Mouse (Mus musculus) MEL-GATA-1-ER (cell line): ENCODE results near the gene Lyrm9.
"Not testable (repeated sequence)": the region's sequence is repeated elsewhere in the genome, so short reads cannot be mapped to it uniquely, and the experiment has no call there.

ENCODE experiments used
- DNase-seq: peaks from one replicate; pipeline ENCODE4 v3.0.0-alpha.2; 2012; ENCODE audit warnings: low read depth; ENCODE audit errors: extremely low read depth

Lyrm9 gene

DNA sequence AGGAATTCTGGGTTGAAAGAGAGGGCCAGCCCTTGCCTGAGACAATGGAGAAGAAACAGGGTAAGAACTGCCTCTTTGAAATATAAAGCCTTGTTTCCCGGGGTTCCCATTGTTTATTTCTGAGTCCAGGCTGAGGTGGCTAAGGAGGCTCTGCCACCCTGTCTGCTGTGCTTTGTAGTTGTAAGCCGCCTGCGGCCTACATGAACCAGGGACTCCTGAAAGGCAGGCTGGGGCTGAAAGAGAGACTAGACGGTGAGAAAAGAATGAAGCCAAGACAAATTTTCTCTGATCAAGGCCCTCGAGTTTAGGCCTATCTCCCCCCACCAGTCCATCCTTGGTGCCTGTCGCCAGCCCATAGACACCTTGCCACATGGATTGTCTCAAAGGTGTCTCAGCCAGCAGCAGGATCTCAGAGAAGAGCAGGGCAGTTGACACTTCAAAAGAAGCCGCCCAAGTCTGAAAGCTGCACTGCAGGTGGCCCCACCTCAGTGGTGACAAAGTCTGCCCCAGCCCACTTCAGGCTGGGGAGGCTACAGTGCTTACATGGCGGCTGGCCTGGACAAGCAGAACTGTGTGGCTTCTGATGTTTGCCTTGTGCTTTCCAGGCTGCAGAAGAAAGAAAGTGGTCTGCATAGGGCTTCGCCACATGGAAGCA lies 25.0 kb downstream of the Lyrm9 start:
- no peak for DNase-seq

DNA sequence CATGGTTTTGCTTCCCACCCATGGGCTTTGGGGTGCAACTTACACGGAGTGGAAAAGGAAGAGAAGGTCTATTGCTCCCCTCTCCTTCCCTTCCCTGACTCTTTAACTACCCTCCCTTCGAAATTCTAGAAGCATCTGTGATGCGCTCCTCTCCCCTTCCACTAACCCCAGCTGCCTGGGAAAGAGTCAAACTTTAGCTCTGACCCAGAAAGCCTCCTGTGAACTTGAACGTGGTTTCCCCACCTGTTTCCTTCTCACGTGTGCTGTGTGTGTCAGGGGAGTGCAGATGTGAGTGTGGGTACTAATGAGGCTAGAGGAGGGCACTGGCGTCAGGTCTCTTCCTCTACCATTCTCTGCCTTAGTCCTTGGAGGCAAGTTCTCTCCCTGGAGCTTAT lies 25.5 kb downstream of the Lyrm9 start:
- no peak for DNase-seq

DNA sequence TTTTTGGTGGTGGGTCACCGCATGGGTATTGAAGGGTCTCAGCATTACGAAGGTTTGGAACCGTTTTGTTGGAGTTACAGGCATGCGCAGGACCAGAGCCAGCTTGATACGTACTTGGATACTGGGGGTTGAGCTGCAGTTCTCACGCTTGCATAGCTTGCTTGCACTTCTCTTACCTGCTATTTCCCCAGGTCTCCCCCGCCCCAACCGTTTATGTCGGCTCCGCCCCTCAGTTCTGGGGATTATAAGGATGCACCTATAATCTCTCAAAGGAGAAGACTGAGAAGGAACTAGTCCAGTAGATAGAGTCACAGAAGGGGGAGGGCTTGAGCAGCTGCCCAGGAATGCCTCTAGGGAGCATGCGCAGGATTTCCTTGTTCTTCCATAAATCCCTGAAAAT lies 26.1 kb downstream of the Lyrm9 start:
- DNase-seq: no peak

DNA sequence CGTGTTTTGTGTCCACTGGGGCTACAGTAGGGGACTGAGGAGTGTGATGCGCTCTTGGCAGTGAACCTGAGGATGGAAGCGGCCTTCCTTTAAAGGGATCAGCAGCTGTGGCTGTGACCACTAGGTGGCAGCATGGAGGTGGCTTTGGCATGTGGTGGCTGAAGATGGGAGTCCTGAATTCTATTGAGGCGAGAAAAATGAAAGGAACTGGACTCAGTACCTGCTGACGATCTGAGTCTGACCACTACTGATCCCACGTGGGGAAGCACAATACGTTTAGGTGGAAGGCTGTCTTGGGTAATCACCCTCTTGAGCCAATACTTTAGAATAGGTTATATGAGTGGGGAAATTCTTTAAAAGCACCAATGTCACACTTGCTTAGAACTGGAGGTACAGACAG lies 29.9 kb downstream of the Lyrm9 start:
- DNase-seq: peak; percentile 44

DNA sequence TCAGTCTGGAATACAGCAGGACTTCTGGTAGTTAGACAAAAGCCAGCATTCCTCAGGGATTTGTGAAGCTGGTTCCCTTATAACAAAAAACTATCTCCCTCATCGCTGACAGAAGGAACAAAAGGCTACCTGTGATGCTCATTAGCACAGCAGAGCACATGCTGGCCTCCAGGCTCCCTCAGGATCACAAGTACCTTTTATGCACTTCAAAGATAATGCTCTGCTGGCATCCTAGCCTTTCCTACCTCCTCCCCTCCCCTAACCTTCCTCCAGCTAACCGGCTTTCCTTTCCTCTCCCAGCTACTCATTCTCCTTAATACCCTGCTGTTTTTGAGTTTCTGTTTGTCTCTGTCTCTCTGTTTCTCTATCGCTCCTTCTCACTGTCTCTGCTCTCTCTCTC lies 31.2 kb downstream of the Lyrm9 start:
- DNase-seq: no peak

DNA sequence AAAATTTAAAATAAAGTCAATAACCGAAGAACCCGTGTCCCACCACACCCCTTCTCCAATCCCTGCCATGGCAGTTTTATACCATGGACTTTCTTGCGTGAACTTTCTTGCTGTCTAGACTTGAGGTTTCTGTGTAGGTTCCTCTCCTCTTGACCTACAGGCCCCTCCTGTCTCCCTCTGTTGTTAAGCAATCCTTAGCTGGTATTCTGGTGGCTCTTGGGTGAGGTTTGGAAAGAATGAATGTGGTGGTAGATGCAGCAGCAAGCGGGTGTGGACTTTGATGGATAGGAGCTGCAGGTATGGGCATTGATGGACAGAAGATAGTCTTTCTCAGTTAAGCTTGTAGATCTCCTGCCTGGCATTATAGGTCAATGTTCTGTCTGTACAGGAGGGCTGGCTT lies 37.5 kb downstream of the Lyrm9 start:
- no peak for DNase-seq

DNA sequence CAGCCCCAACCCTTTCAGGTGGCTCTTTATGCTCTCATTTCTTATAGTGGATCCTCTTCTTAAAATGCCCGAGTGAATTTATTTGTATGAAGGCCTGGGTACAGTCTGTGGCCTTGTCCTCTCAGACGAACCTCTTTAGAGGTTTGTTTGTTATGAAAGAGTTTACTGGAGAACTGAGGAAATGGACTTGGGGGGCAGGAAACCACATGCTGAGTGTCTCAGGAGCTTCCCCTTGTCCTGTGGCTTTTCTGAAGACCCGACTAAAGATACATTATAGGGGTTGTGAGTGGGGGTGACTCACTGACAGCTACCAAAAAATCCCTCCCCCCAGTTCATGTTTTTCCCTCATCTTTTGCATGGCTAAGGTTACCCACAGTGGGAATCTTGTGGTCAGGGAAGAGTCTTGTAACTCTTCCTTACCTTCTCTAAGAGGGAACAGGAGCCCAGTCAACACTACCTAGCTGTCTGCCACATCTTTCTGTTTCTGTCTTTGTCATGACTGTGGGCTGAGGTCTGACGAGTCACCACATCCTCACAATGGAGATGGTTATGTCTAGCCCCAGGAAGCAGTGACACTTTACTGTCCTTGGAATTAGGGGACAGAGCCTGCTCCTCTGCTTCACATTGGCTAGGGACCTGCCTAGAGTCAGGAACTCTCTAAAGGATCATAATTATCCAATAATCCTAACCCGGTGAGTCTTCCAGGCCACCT lies 38.3 kb downstream of the Lyrm9 start:
- no peak for DNase-seq

DNA sequence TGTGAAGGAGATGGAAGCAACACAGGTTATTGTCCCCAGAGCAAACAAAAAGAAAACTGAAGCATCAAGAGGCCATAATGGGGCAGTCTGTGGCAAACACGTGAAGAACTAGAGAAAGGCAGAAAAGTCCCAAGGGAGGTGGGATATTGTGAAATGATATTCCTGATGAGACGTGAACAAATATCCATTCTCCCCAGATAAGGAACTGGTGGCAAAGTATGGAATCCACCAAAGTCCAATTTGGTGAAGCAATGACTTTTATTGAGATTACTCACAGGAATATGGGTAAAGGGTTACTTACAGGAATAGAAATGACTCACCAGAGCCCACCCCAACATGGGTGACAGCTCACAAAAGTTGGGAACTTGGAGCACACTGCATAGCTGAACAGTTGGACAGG lies 38.9 kb downstream of the Lyrm9 start:
- DNase-seq: no peak

DNA sequence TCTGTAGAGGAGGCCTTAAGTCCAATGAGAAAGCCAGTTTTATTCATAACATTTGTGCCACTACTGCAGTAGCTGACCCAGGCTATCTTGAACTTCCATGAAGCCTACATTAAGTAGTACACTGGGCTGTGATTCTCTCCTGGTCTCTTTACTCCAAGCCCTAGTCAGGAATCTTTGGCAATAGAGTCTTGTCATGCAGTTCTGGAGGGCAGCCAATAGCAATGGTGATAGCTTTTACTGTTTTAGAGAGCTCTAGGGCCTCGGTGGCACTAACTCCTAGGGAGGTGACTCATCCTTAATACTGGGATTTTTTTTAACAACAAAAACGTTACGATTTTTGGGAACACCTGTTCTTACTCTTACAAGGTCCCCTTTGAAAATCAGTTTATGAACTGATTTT lies 40.1 kb downstream of the Lyrm9 start:
- no peak for DNase-seq

DNA sequence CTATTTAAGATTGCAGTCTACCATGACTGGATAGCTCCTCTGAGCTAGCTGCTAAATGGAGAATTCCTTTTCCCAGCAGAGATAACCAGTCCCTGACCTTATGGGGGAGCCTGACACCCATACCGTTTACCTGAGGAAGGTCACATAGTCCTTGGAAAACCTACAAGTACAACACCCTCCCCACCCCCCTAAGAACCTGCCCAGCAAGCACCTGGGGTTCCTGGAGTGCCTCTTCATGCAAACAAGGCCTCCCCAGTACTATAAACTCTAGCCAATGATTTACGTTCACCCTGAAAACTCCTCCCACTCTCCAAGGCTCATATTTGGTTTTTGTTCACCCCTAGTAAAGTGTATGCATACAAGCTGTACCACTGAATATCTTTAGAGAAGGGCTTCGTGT lies 41.3 kb downstream of the Lyrm9 start:
- DNase-seq: no peak

DNA sequence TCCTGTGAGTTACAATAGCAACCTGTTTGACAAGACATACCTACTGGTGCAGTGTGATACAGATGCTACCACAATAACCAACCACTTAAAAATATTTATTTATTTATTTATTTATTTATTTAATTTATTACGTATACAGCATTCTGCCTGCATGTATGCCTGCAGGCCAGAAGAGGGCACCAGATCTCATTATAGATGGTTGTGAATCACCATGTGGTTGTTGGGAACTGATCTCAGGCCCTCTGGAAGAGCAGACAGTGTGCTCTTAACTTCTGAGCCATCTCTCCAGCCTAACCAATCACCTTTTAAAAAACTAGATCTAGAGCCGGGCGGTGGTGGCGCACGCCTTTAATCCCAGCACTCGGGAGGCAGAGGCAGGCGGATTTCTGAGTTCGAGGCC lies 42.8 kb downstream of the Lyrm9 start:
- not testable (repeated sequence) for DNase-seq

DNA sequence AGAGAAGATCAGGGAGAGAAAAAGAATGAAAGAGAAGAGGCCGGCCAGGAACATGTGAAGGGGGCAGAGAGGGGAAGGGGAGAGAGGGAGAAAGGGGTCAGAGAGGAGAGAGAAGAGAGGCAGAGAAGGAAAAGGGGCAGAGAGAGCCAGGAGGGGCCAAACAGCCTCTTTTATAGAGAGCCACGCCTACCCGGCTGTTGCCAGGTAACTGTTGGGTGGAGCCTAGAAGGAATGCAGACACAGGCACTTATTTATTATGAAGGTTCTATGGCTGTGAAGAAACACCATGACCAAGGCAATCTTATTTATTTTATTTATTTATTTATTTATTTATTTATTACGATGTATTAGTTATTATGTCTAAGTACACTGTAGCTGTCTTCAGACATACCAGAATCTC lies 44.5 kb downstream of the Lyrm9 start:
- no peak for DNase-seq

DNA sequence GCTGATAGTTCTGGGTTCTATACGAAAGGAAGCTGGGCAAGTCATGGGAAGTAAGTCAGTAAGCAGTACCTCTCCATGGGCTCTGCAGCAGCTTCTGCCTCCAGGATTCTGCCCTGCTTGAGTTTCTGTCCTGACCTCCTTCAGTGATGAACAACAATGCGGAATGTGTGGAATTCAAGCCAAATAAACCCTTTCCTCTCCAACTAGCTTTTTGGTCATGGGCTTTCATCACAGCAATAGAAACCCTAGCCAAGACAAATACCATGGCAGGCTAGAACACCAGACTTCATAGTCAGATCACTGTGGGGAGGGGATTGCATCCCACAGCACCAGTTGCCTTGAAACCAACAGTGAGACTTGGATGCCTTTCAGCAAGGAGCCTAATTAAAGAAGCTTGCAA lies 46.4 kb downstream of the Lyrm9 start:
- no peak for DNase-seq

DNA sequence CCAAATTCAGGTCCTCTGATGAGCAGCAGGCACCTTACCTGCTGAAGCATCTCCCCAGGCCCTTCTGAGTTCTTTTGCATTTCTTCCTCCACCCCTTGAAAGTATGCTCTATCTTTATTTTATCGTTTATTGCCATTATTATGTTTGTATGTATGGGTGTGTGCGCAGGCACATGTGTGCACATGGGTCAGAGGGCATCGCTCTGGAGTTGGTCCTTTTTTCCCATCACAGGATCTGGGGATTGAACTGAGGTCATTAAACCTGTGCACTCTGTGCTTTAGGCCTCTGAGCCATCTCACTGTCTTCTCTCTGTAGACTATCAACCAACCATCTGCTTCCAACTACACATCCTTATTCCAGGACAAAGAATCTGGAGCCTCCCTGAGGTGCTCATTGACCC lies 53.3 kb downstream of the Lyrm9 start:
- DNase-seq: no peak

DNA sequence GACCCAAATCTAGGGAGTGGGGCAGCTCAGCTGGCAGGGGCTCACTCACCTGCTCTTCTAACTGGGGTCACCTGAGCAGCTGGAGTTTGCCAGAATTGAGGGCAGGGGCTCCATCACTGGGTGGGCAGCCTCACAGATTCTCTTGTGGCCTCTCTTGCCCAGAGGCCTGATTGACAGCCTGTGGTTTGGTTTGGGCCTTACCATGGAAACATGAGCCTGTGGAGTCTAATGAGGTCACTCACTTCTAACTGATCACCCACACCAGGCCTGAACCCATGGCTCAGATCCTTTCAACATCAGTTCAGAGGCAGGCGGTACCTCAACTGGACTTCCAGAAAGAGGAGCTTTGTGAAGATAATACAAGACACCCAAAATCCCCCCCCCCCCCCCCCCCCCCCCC lies 60.3 kb downstream of the Lyrm9 start:
- no peak for DNase-seq

DNA sequence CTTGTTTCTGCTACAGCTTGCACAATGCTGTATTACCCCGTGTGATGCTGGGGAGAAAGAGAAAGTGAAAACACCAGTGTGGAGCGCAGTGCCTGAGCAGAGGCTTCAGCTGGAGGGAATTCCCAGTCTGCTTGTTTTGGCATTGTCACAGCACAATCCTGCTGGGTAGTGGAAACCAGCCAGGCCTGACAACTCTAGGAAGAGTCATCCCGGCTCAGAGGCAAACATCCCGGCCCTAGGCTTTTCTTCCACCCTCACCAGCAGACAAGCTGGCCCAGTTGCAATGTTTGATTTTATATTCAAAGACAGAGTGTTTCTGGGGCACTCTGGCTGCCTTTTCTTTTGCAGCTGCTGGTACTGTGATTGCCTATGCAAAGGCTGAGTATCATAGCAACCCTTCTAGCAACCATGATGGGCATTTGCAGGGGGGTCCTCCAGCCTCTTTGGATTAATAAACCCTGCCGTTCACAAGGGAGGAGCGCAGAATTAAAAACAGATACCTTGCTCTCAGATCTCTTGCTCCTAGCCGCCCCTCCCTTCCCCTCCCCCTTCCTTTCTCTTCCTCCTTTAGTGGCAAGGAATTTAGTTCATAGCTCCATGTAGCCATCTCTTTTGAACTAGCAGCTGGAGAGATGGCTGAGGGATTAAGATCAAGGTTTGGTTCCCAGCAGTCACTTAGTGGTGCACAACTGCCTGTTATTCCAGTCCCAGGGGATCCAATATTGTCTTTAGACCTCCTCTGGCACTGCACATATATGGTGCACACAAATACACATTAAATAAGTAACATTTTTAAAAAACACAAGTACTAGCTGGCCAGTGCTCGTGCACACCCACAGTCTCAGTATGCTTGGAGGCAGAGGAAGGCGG lies 61.0 kb downstream of the Lyrm9 start:
- no peak for DNase-seq

DNA sequence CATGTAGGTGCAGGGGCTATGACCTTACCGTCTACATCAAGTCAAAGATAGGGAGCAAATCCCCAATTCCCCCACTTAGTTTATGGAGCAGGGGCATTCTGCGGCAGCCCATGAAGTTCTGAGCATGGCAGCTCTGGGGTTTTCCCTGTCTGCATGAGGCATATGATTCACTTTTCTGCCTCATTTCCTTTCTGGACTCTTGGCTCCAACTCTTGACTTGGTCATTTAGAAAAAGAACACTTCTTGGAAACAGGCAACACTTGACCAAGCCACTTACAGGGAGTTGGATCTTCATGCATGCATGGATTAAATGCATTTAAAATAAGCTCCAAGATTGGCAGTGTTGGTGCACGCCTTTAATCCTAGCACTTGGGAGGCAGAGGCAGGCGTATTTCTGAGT lies 62.8 kb downstream of the Lyrm9 start:
- DNase-seq: no peak
